ENCODE assay signal across 8 mouse cellular contexts in genomic region chr7:79934461-79934860, GRCm38 (mm10). TPM values are rescaled to one million over a fixed set of nuclear protein-coding genes. Genes with fewer than 3 reads are reported as not detected.
DNase-seq lines count a peak whose midpoint lies in the region; ATAC-seq and TF ChIP-seq lines count a peak whose summit lies in the region.

No protein-coding gene starts in this region.

- peak overlapping the region; percentile 62 for H3K9ac ChIP-seq in forebrain, postnatal 0 days
- H3K9ac ChIP-seq in kidney, embryonic 16.5 days (replicated peaks; ENCODE audit: low read length): peak overlapping the region; percentile 74
- peak overlapping the region; percentile 74 for H3K9ac ChIP-seq in midbrain, embryonic 13.5 days (replicated peaks)

- no peak for TF ChIP-seq POLR2A in kidney, adult 2 months (IDR thresholded peaks at IDR 0.05; ENCODE audit: low read depth, low read length)
- TF ChIP-seq POLR2A in bone marrow macrophage, adult 2 months (IDR thresholded peaks at IDR 0.05; ENCODE audit: borderline replicate concordance, low read depth, low read length): no peak

- H3K27me3 ChIP-seq in kidney, adult 2 months (replicated peaks; ENCODE audit: control insufficient read depth, insufficient read depth, low read length): no peaks in the 10 kb centered on the region
- H3K27me3 ChIP-seq in forebrain, postnatal 0 days (ENCODE audit: insufficient read depth, low read length): no peaks in the 10 kb centered on the region
- no peaks in the 10 kb centered on the region for H3K27me3 ChIP-seq in kidney, embryonic 16.5 days (ENCODE audit: insufficient read depth, low read length)
- no peaks in the 10 kb centered on the region for H3K27me3 ChIP-seq in midbrain, embryonic 13.5 days

- no peaks in the 10 kb centered on the region for H3K36me3 ChIP-seq in kidney, adult 2 months (ENCODE audit: control insufficient read depth, insufficient read depth, low read length)
- no peaks in the 10 kb centered on the region for H3K36me3 ChIP-seq in forebrain, postnatal 0 days (ENCODE audit: insufficient read depth)
- H3K36me3 ChIP-seq in kidney, embryonic 16.5 days (ENCODE audit: insufficient read depth, low read length): peaks cover 6% of the 10 kb centered on the region; the same call in 1 of the 2 replicates
- no peaks in the 10 kb centered on the region for H3K36me3 ChIP-seq in midbrain, embryonic 13.5 days

- no peak for TF ChIP-seq CTCF in kidney, adult 2 months (conservative IDR thresholded peaks at IDR 0.05; ENCODE audit: insufficient read depth, insufficient read length, low read depth, low read length)
- no peak for TF ChIP-seq CTCF in bone marrow macrophage, adult 2 months (IDR thresholded peaks at IDR 0.05; ENCODE audit: low read depth, low read length)
- no peak for TF ChIP-seq CTCF in forebrain, postnatal 0 days (IDR thresholded peaks at IDR 0.05; ENCODE audit: low read depth)

- peaks cover 8% of the 10 kb centered on the region; the same call in 1 of the 2 replicates for H3K4me1 ChIP-seq in kidney, adult 2 months (ENCODE audit: control insufficient read depth, insufficient read depth, low read length)
- H3K4me1 ChIP-seq in bone marrow macrophage, adult 2 months (ENCODE audit: control insufficient read depth, insufficient read depth, low read length): peaks cover 12% of the 10 kb centered on the region
- H3K4me1 ChIP-seq in forebrain, postnatal 0 days (ENCODE audit: insufficient read depth): peaks cover 16% of the 10 kb centered on the region
- H3K4me1 ChIP-seq in kidney, embryonic 16.5 days (ENCODE audit: insufficient read depth, low read length): peaks cover 16% of the 10 kb centered on the region
- peaks cover 17% of the 10 kb centered on the region for H3K4me1 ChIP-seq in midbrain, embryonic 13.5 days (replicated peaks)

- 26% methylated on average over 5 of the region's 5 CpGs for WGBS in kidney, adult 2 months
- WGBS in forebrain, postnatal 0 days: 24% methylated on average over 5 of the region's 5 CpGs
- WGBS in kidney, embryonic 16.5 days: 50% methylated on average over 5 of the region's 5 CpGs
- WGBS in midbrain, embryonic 13.5 days: 39% methylated on average over 5 of the region's 5 CpGs

- no peak for ATAC-seq in forebrain, postnatal 0 days
- no peak for ATAC-seq in kidney, embryonic 16.5 days (ENCODE audit: low FRiP score, low TSS enrichment)
- ATAC-seq in midbrain, embryonic 13.5 days: 0 out of 2 replicates have a peak, but pooled peaks have one; percentile 16

- peak; percentile 29 for DNase-seq in kidney, adult 2 months
- no peak for DNase-seq in kidney, adult 11 months
- DNase-seq in forebrain, postnatal 0 days: no peak
- no peak for DNase-seq in layer of hippocampus, postnatal 25 days (ENCODE audit: extremely low spot score in 1 of 2, low spot score in 1 of 2)
- no peak for DNase-seq in spleen, postnatal 10 days (ENCODE audit: low spot score in 2 of 2)

- H3K27ac ChIP-seq in kidney, adult 2 months (ENCODE audit: insufficient read depth, low read depth, low read length): no peak overlapping the region
- H3K27ac ChIP-seq in bone marrow macrophage, adult 2 months (ENCODE audit: insufficient read depth, low read depth, low read length): no peak overlapping the region
- H3K27ac ChIP-seq in forebrain, postnatal 0 days (ENCODE audit: low read depth, low read length): no peak overlapping the region
- H3K27ac ChIP-seq in kidney, embryonic 16.5 days (ENCODE audit: low read length): peak overlapping the region; percentile 80
- H3K27ac ChIP-seq in midbrain, embryonic 13.5 days: peak overlapping the region; percentile 41; the same call in 1 of the 2 replicates

- H3K9me3 ChIP-seq in forebrain, postnatal 0 days (ENCODE audit: low read length): no peaks in the 10 kb centered on the region
- no peaks in the 10 kb centered on the region for H3K9me3 ChIP-seq in kidney, embryonic 16.5 days (ENCODE audit: low read length)
- H3K9me3 ChIP-seq in midbrain, embryonic 13.5 days: no peaks in the 10 kb centered on the region

- H3K4me3 ChIP-seq in kidney, adult 2 months (ENCODE audit: insufficient read depth, low read depth, low read length): peak overlapping the region; percentile 79
- H3K4me3 ChIP-seq in bone marrow macrophage, adult 2 months (ENCODE audit: insufficient read depth, low read length): peak overlapping the region; percentile 81
- peak overlapping the region; percentile 44 for H3K4me3 ChIP-seq in forebrain, postnatal 0 days (ENCODE audit: low read depth, low read length)
- peak overlapping the region; percentile 68 for H3K4me3 ChIP-seq in kidney, embryonic 16.5 days (ENCODE audit: low read length)
- peak overlapping the region; percentile 50 for H3K4me3 ChIP-seq in midbrain, embryonic 13.5 days (replicated peaks)

- H3K4me2 ChIP-seq in forebrain, postnatal 0 days (ENCODE audit: low read depth): peak overlapping the region; percentile 79
- H3K4me2 ChIP-seq in kidney, embryonic 16.5 days (replicated peaks; ENCODE audit: low read depth, low read length): peak overlapping the region; percentile 68
- peak overlapping the region; percentile 69 for H3K4me2 ChIP-seq in midbrain, embryonic 13.5 days (replicated peaks)

RNA-seq across cellular contexts. Expression of gene Arpin, which starts 0.7 kb away (rescaled TPM):
- polyA plus RNA-seq in kidney, adult 2 months (2012; rRNA removed): 15.4 and 17.0 TPM in 2 replicates
- 9.7 and 10.2 TPM in 2 replicates for polyA plus RNA-seq in bone marrow macrophage, adult 2 months (2012; ENCODE audit: insufficient read depth, insufficient read length, missing spikeins)
- total RNA-seq in forebrain, postnatal 0 days (2014; rRNA removed): 19.5 and 22.8 TPM in 2 replicates
- polyA plus RNA-seq in forebrain, postnatal 0 days (2015; fragmentation: Nextera tagmentation; extraction: Ambion mirVana): 10.5 and 12.5 TPM in 2 replicates
- polyA plus RNA-seq in kidney, embryonic 16.5 days (2015; fragmentation: Nextera tagmentation; extraction: Ambion mirVana): 33.8 and 35.7 TPM in 2 replicates
- polyA plus RNA-seq in midbrain, embryonic 13.5 days (2015; fragmentation: Nextera tagmentation; extraction: Ambion mirVana): 18.4 and 18.7 TPM in 2 replicates
- 10 to 100 TPM; 11.7 to 14.2 TPM for total RNA-seq in layer of hippocampus, postnatal 25 days (2021)

RNA-seq across cellular contexts. Expression of gene Ap3s2, which starts 14.0 kb away (rescaled TPM):
- 18.0 and 19.6 TPM in 2 replicates for polyA plus RNA-seq in kidney, adult 2 months (2012; rRNA removed)
- 13.7 and 18.6 TPM in 2 replicates for polyA plus RNA-seq in bone marrow macrophage, adult 2 months (2012; ENCODE audit: insufficient read depth, insufficient read length, missing spikeins)
- total RNA-seq in forebrain, postnatal 0 days (2014; rRNA removed): 32.1 and 38.0 TPM in 2 replicates
- polyA plus RNA-seq in forebrain, postnatal 0 days (2015; fragmentation: Nextera tagmentation; extraction: Ambion mirVana): 36.7 and 39.0 TPM in 2 replicates
- 32.1 and 36.5 TPM in 2 replicates for polyA plus RNA-seq in kidney, embryonic 16.5 days (2015; fragmentation: Nextera tagmentation; extraction: Ambion mirVana)
- 51.8 and 53.4 TPM in 2 replicates for polyA plus RNA-seq in midbrain, embryonic 13.5 days (2015; fragmentation: Nextera tagmentation; extraction: Ambion mirVana)
- total RNA-seq in layer of hippocampus, postnatal 25 days (2021): 10 to 100 TPM; 46.6 to 51.4 TPM

Comparison
In these comparisons a context has a peak if more than half of its experiments do, and no peak if none do; other contexts are left out.
1. H3K27ac ChIP-seq: peak in kidney, embryonic 16.5 days (single experiment) and midbrain, embryonic 13.5 days (single experiment); none in kidney, adult 2 months (single experiment), bone marrow macrophage, adult 2 months (single experiment) and forebrain, postnatal 0 days (single experiment).
2. Peak in every context shown above with its lines, with median percentiles within 50 percentile points of each other: H3K4me3 ChIP-seq, H3K4me2 ChIP-seq and H3K9ac ChIP-seq.